Mouse (Mus musculus) E14TG2a.4 (cell line): ENCODE measurements around the gene Cmc4.

Source experiments
- CTCF ChIP-seq: conservative IDR thresholded peaks from 2 replicates; pipeline ENCODE4 v1.5.1; 2014; ENCODE audit warnings: low read length
- NANOG ChIP-seq: IDR thresholded peaks from 2 replicates; pipeline ENCODE4 v1.6.1; 2014; ENCODE audit warnings: borderline replicate concordance, low read length, mixed read lengths
- POU5F1 ChIP-seq: IDR thresholded peaks from 2 replicates; pipeline ENCODE4 v1.6.1; 2014; ENCODE audit warnings: low read length, borderline replicate concordance

DNA sequence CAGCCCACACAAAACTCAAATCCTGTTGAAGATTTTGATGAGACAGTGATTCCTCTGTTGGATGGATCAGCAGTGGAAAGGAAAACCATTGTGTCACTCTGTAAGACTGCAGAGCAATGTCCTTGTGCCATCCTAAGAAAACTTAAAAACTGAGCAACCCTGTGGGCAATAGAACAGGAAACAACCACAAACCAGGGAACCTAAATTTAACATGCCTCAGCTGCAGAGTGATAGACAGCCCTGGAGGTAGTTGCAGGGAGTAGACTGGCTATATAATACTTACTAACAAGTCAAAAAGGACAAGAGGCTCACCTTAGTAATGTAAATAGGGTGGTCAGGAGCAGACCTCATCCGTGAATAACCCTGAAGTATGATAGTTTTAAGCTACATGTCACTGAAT, 38.2 kb upstream of the Cmc4 start:
- no peak for TF ChIP-seq CTCF
- no peak for TF ChIP-seq POU5F1
- no peak for TF ChIP-seq NANOG
